Mouse (Mus musculus) embryonic fibroblast, embryonic 13.5 days (primary cell): ENCODE data around the gene Atrnl1.

Experiments
- CTCF ChIP-seq: IDR thresholded peaks from 2 replicates; pipeline ENCODE4 v1.5.1; 2011; ENCODE audit warnings: mild to moderate bottlenecking, control low read depth, low read length, moderate library complexity, borderline replicate concordance; ENCODE audit not compliant: insufficient read depth
- POLR2A ChIP-seq: IDR thresholded peaks from 2 replicates; pipeline ENCODE4 v1.6.1; 2011; ENCODE audit warnings: low read depth, mild to moderate bottlenecking, control low read depth, low read length, moderate library complexity

DNA sequence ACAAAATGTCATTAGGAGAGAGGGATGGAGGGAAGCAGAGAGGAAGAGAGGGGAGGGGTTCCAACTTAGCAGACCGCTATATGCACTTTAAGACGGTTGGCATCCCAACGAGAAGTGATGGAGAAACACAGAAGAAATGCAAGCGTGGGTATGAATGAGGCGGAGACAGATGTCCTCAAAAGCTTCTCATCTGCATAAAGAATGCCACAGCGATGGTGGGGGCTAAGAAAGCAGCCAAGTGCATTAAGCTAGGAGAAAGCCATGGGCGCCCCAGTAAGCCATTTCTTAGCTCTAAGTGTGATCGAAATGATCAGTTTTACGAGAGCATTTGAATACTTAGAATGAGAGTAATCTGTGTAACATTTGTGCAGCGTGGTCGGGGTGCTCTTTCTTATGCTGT is 157.8 kb downstream of the Atrnl1 start:
- no peak for TF ChIP-seq POLR2A
- no peak for TF ChIP-seq CTCF
